Mouse (Mus musculus): ENCODE measurements at regions not wholly inside any gene's neighbourhood (a gene's known extent, or its start where the extent isn't known, plus 50 kb on each side); places are given as distances from the start of the nearest gene placed in this dataset.

DNA sequence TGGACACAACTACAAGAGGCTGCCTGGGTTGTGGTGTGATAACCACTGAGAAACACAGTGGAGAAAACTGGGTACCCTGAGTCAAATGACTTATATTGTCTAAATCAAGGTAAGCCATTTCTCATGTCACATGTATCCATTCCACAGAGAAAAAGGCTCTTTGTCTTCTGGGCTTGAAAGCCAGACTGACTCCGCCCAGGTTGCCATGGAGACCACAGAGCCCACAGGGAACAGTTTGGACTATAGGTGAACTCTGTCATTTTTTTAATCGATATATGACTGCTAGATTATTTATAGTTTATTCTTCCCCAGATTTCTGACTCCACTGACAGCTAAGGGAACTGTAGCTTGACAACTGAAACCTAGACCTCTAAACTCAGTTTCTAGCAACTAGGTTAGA lies 80.7 kb upstream of the Thpo start:
- TF ChIP-seq EP300 (IDR thresholded peaks at IDR 0.05): no peak
- no peak for TF ChIP-seq CTCF (IDR thresholded peaks at IDR 0.05)

All from lung, postnatal 0 days (tissue).